Mouse (Mus musculus): ENCODE measurements at regions not wholly inside any gene's neighbourhood (a gene's known extent, or its start where the extent isn't known, plus 50 kb on each side); places are given as distances from the start of the nearest gene placed in this dataset.

GRCm38 (mm10) chr16:78635257-78635656 is 58.7 kb upstream of the D16Ertd472e start:
- peak; percentile 71 for DNase-seq (ENCODE audit: low spot score)

GRCm38 (mm10) chr16:78631797-78632196 is 55.3 kb upstream of the D16Ertd472e start:
- no peak for DNase-seq (ENCODE audit: low spot score)

- DNase-seq (ENCODE audit: low spot score): peak; percentile 42
Observed at GRCm38 (mm10) chr16:78626803-78627202, 50.3 kb upstream of the D16Ertd472e start.

All from thymus, postnatal 0 days (tissue).